10 mouse cellular contexts compared by ENCODE assay signal in genomic region chr6:85193381-85194318, GRCm38 (mm10). TPM values are rescaled to one million over a fixed set of nuclear protein-coding genes. Genes with fewer than 3 reads are reported as not detected.
A peak's percentile ranks its signal among the peaks of the same experiment; 100 is the strongest.
DNase-seq lines count a peak whose midpoint lies in the region; ATAC-seq and TF ChIP-seq lines count a peak whose summit lies in the region.
"Had no signal": no experiment of that assay in that cellular context is flagged by ENCODE, and none has a peak within 500 bp of the region (broad histone marks: within the 10 kb centered on the region; RNA-seq: fewer than 3 reads in every experiment).

No protein-coding gene starts in this region.

- 8% methylated on average over 29 of the region's 29 CpGs for WGBS in intestine, embryonic 14.5 days
- 11% methylated on average over 29 of the region's 29 CpGs for WGBS in intestine, embryonic 16.5 days
- WGBS in hindbrain, embryonic 12.5 days, result 5% methylated on average over 28 of the region's 29 CpGs
- WGBS in neural tube, embryonic 11.5 days, result 2% methylated on average over 28 of the region's 29 CpGs
- WGBS in stomach, postnatal 0 days, result 22% methylated on average over 28 of the region's 29 CpGs

- no peak overlapping the region for H3K4me2 ChIP-seq in intestine, embryonic 14.5 days (ENCODE audit: low read length)
- H3K4me2 ChIP-seq in intestine, embryonic 16.5 days (ENCODE audit: low read depth, low read length), result no peak overlapping the region
- H3K4me2 ChIP-seq in hindbrain, embryonic 12.5 days (replicated peaks), result peak overlapping the region; percentile 8; the same call in 1 of the 2 replicates
- H3K4me2 ChIP-seq in neural tube, embryonic 11.5 days (ENCODE audit: low read depth), result no peak overlapping the region
- H3K4me2 ChIP-seq in stomach, postnatal 0 days (replicated peaks; ENCODE audit: low read depth), result no peak overlapping the region

- no peak for TF ChIP-seq POLR2A in brain, embryonic 14.5 days (IDR thresholded peaks at IDR 0.05; ENCODE audit: borderline replicate concordance, extremely low read depth, insufficient read depth, insufficient read length, poor library complexity, severe bottlenecking)

- H3K27me3 ChIP-seq in intestine, embryonic 14.5 days (replicated peaks; ENCODE audit: control insufficient read depth, insufficient read depth, low read length), result peaks cover 81% of the 10 kb centered on the region
- H3K27me3 ChIP-seq in intestine, embryonic 16.5 days (replicated peaks; ENCODE audit: control insufficient read depth, insufficient read depth, low read length), result peaks cover 75% of the 10 kb centered on the region
- H3K27me3 ChIP-seq in hindbrain, embryonic 12.5 days, result peaks cover 97% of the 10 kb centered on the region
- peaks cover 78% of the 10 kb centered on the region for H3K27me3 ChIP-seq in neural tube, embryonic 11.5 days (ENCODE audit: control insufficient read depth, insufficient read depth, low read length)
- peaks cover 27% of the 10 kb centered on the region; the same call in 1 of the 2 replicates for H3K27me3 ChIP-seq in stomach, postnatal 0 days (ENCODE audit: control insufficient read depth, insufficient read depth, low read length)

- TF ChIP-seq CTCF in brain, embryonic 14.5 days (IDR thresholded peaks at IDR 0.05; ENCODE audit: borderline replicate concordance, extremely low read depth, insufficient read depth, insufficient read length), result no peak
- TF ChIP-seq CTCF in stomach, postnatal 0 days (IDR thresholded peaks at IDR 0.05; ENCODE audit: low read depth), result no peak

- no peaks in the 10 kb centered on the region for H3K9me3 ChIP-seq in intestine, embryonic 14.5 days (ENCODE audit: control insufficient read depth, low read length)
- H3K9me3 ChIP-seq in intestine, embryonic 16.5 days (ENCODE audit: control insufficient read depth, low read length), result no peaks in the 10 kb centered on the region
- H3K9me3 ChIP-seq in hindbrain, embryonic 12.5 days (replicated peaks), result no peaks in the 10 kb centered on the region
- no peaks in the 10 kb centered on the region for H3K9me3 ChIP-seq in neural tube, embryonic 11.5 days (ENCODE audit: control insufficient read depth, low read length)
- H3K9me3 ChIP-seq in stomach, postnatal 0 days (ENCODE audit: control insufficient read depth, low read length), result no peaks in the 10 kb centered on the region

- no peak overlapping the region for H3K9ac ChIP-seq in intestine, embryonic 14.5 days (ENCODE audit: low read length)
- H3K9ac ChIP-seq in intestine, embryonic 16.5 days (ENCODE audit: low read depth, low read length), result no peak overlapping the region
- peak overlapping the region; percentile 32; the same call in 1 of the 2 replicates for H3K9ac ChIP-seq in hindbrain, embryonic 12.5 days
- H3K9ac ChIP-seq in neural tube, embryonic 11.5 days (ENCODE audit: low read length), result no peak overlapping the region
- H3K9ac ChIP-seq in stomach, postnatal 0 days (ENCODE audit: low read length), result no peak overlapping the region

- ATAC-seq in intestine, embryonic 14.5 days (replicated peaks; ENCODE audit: low FRiP score, low TSS enrichment, low read depth), result no peak
- no peak for ATAC-seq in intestine, embryonic 16.5 days
- no peak for ATAC-seq in hindbrain, embryonic 12.5 days (ENCODE audit: low FRiP score)
- ATAC-seq in neural tube, embryonic 11.5 days (ENCODE audit: insufficient read depth, low FRiP score, low TSS enrichment), result no peak
- no peak for ATAC-seq in megakaryocyte, adult 5-6 weeks (ENCODE audit: poor library complexity, severe bottlenecking)
- no peak for ATAC-seq in stomach, postnatal 0 days (ENCODE audit: low FRiP score, low TSS enrichment)
- ATAC-seq: intestine, postnatal 0 days had no signal

- no peak overlapping the region for H3K27ac ChIP-seq in intestine, embryonic 14.5 days (ENCODE audit: low read depth)
- H3K27ac ChIP-seq in intestine, embryonic 16.5 days (ENCODE audit: low read length), result no peak overlapping the region
- H3K27ac ChIP-seq in hindbrain, embryonic 12.5 days, result no peak overlapping the region
- H3K27ac ChIP-seq in neural tube, embryonic 11.5 days (ENCODE audit: low read depth, low read length), result no peak overlapping the region
- H3K27ac ChIP-seq in stomach, postnatal 0 days (replicated peaks), result no peak overlapping the region

- peak; percentile 56 for DNase-seq in intestine, embryonic 14.5 days (ENCODE audit: low spot score)
- DNase-seq in brain, embryonic 14.5 days (ENCODE audit: low read depth), result peak; percentile 83
- DNase-seq in neural tube, embryonic 11.5 days (ENCODE audit: low spot score), result peak; percentile 49
- no peak for DNase-seq in cerebellum, postnatal 25 days
- no peak for DNase-seq in stomach, postnatal 0 days (ENCODE audit: low spot score)
- DNase-seq: lung, adult 18-20 months had no signal

- no peaks in the 10 kb centered on the region for H3K36me3 ChIP-seq in intestine, embryonic 14.5 days (ENCODE audit: control insufficient read depth, insufficient read depth, low read length)
- H3K36me3 ChIP-seq in intestine, embryonic 16.5 days (ENCODE audit: control insufficient read depth, insufficient read depth, low read length), result no peaks in the 10 kb centered on the region
- no peaks in the 10 kb centered on the region for H3K36me3 ChIP-seq in hindbrain, embryonic 12.5 days
- H3K36me3 ChIP-seq in neural tube, embryonic 11.5 days (ENCODE audit: control insufficient read depth, insufficient read depth, low read length), result no peaks in the 10 kb centered on the region
- no peaks in the 10 kb centered on the region for H3K36me3 ChIP-seq in stomach, postnatal 0 days (ENCODE audit: control insufficient read depth, insufficient read depth, low read length)

- H3K4me3 ChIP-seq in intestine, embryonic 14.5 days (ENCODE audit: low read depth, low read length), result no peak overlapping the region
- H3K4me3 ChIP-seq in intestine, embryonic 16.5 days (ENCODE audit: low read length), result no peak overlapping the region
- no peak overlapping the region for H3K4me3 ChIP-seq in hindbrain, embryonic 12.5 days
- no peak overlapping the region for H3K4me3 ChIP-seq in neural tube, embryonic 11.5 days (ENCODE audit: low read depth, low read length)
- no peak overlapping the region for H3K4me3 ChIP-seq in stomach, postnatal 0 days (ENCODE audit: low read depth, low read length)

- H3K4me1 ChIP-seq in intestine, embryonic 14.5 days (replicated peaks; ENCODE audit: control insufficient read depth, insufficient read depth, low read length), result no peaks in the 10 kb centered on the region; the same call in 1 of the 2 replicates
- H3K4me1 ChIP-seq in intestine, embryonic 16.5 days (ENCODE audit: control insufficient read depth, insufficient read depth, low read length), result peaks cover 6% of the 10 kb centered on the region; the same call in 1 of the 2 replicates
- H3K4me1 ChIP-seq in hindbrain, embryonic 12.5 days, result peaks cover 19% of the 10 kb centered on the region
- H3K4me1 ChIP-seq in neural tube, embryonic 11.5 days (ENCODE audit: control insufficient read depth, insufficient read depth, low read length), result peaks cover 6% of the 10 kb centered on the region
- no peaks in the 10 kb centered on the region for H3K4me1 ChIP-seq in stomach, postnatal 0 days (replicated peaks; ENCODE audit: control insufficient read depth, insufficient read depth)

- TF ChIP-seq EP300 in stomach, postnatal 0 days (optimal IDR thresholded peaks at IDR 0.05), result no peak

RNA-seq across cellular contexts. Expression of gene Emx1, which starts 6.4 kb away (rescaled TPM):
- 0.11 TPM in 1 of 2 replicates, not detected in the other for polyA plus RNA-seq in intestine, embryonic 14.5 days (2014; fragmentation: Nextera tagmentation; extraction: Ambion mirVana)
- polyA plus RNA-seq in intestine, embryonic 16.5 days (2015; fragmentation: Nextera tagmentation; extraction: Ambion mirVana), result 0.10 TPM in 1 of 2 replicates, not detected in the other
- polyA plus RNA-seq in brain, embryonic 14.5 days (2012; rRNA removed), result 13.9 and 69.3 TPM in 2 replicates
- 0.27 TPM in 1 of 2 replicates, not detected in the other for polyA plus RNA-seq in hindbrain, embryonic 12.5 days (2016; fragmentation: Nextera tagmentation; extraction: Ambion mirVana)
- polyA plus RNA-seq in neural tube, embryonic 11.5 days (2014; fragmentation: Nextera tagmentation; extraction: Ambion mirVana), result not detected in 2 replicates
- total RNA-seq in megakaryocyte, adult 5-6 weeks (2015), result not detected in 2 replicates
- not detected in 2 replicates for total RNA-seq in megakaryocyte, adult 5-6 weeks (2017)
- polyA plus RNA-seq in stomach, postnatal 0 days (2015; fragmentation: Nextera tagmentation; extraction: Ambion mirVana), result not detected in 2 replicates
- polyA plus RNA-seq: intestine, postnatal 0 days had no signal

RNA-seq across cellular contexts. Expression of gene Spr, which starts 56.1 kb away (rescaled TPM):
- polyA plus RNA-seq in intestine, embryonic 14.5 days (2014; fragmentation: Nextera tagmentation; extraction: Ambion mirVana), result 102 and 107 TPM in 2 replicates
- 94.1 and 101 TPM in 2 replicates for polyA plus RNA-seq in intestine, embryonic 16.5 days (2015; fragmentation: Nextera tagmentation; extraction: Ambion mirVana)
- 8.0 and 10.5 TPM in 2 replicates for polyA plus RNA-seq in brain, embryonic 14.5 days (2012; rRNA removed)
- polyA plus RNA-seq in hindbrain, embryonic 12.5 days (2016; fragmentation: Nextera tagmentation; extraction: Ambion mirVana), result 23.3 and 31.2 TPM in 2 replicates
- polyA plus RNA-seq in neural tube, embryonic 11.5 days (2014; fragmentation: Nextera tagmentation; extraction: Ambion mirVana), result 46.8 and 52.4 TPM in 2 replicates
- total RNA-seq in megakaryocyte, adult 5-6 weeks (2015), result 14.9 and 16.4 TPM in 2 replicates
- 19.8 and 20.2 TPM in 2 replicates for total RNA-seq in megakaryocyte, adult 5-6 weeks (2017)
- polyA plus RNA-seq in stomach, postnatal 0 days (2015; fragmentation: Nextera tagmentation; extraction: Ambion mirVana), result 58.8 and 62.1 TPM in 2 replicates

Comparison
In these comparisons a context has a peak if more than half of its experiments do, and no peak if none do; other contexts are left out.
1. DNase-seq: peak in intestine, embryonic 14.5 days (single experiment), brain, embryonic 14.5 days (single experiment) and neural tube, embryonic 11.5 days (single experiment); none in cerebellum, postnatal 25 days (0 of 2) and stomach, postnatal 0 days (single experiment).
2. RNA of gene Emx1, which starts 6.4 kb away (polyA plus RNA-seq): 13.9 to 69.3 TPM in brain, embryonic 14.5 days; 0.27 TPM in hindbrain, embryonic 12.5 days, 0.10 TPM in intestine, embryonic 16.5 days, not detected in neural tube, embryonic 11.5 days, 0.11 TPM in intestine, embryonic 14.5 days and not detected in stomach, postnatal 0 days; every median in the first group is over 10 times any median in the second.